Mouse (Mus musculus): ENCODE data around the gene Olfr623. TPM values are rescaled to one million over a fixed set of nuclear protein-coding genes. Genes with fewer than 3 reads are reported as not detected.

Gene Olfr623
- not detected for total RNA-seq (2023)

GRCm38 (mm10) chr7:103663598-103663997 lies at the start of gene Olfr623:
Gene Olfr623 (minus strand): TSS chr7:103663698.

GRCm38 (mm10) chr7:103682420-103682819 lies 18.9 kb upstream of the Olfr623 start, which contains the start of gene Olfr625-ps1:
Gene Olfr625-ps1 (plus strand): TSS chr7:103682720.

GRCm38 (mm10) chr7:103671091-103671490 lies 7.6 kb upstream of the Olfr623 start, which contains the start of gene Olfr624:
Gene Olfr624 (minus strand): TSS chr7:103671191.

GRCm38 (mm10) chr7:103642602-103643001 lies 20.9 kb downstream of the Olfr623 start, which contains the start of gene Olfr622:
Gene Olfr622 (minus strand): TSS chr7:103642702.

GRCm38 (mm10) chr7:103612434-103612833 lies 51.1 kb downstream of the Olfr623 start, which contains the start of gene Olfr620:
Gene Olfr620 (minus strand): TSS chr7:103612534.

Other genes starting within 250 kb of the Olfr623 start
- gene Usp17lc, start 248.6 kb downstream of the Olfr623 start, total RNA-seq (2023), result not detected
- gene Olfr605, start 218.3 kb downstream of the Olfr623 start, total RNA-seq (2023), result not detected
- not detected for gene Olfr606, start 214.7 kb downstream of the Olfr623 start, total RNA-seq (2023)
- gene Olfr607, start 199.5 kb downstream of the Olfr623 start, total RNA-seq (2023), result not detected
- not detected for gene Olfr608, start 193.8 kb downstream of the Olfr623 start, total RNA-seq (2023)
- gene Olfr609, start 165.6 kb downstream of the Olfr623 start, total RNA-seq (2023), result not detected
- not detected for gene Olfr610, start 151.6 kb downstream of the Olfr623 start, total RNA-seq (2023)
- gene Olfr611, start 142.9 kb downstream of the Olfr623 start, total RNA-seq (2023), result not detected
- not detected for gene Olfr612, start 121.0 kb downstream of the Olfr623 start, total RNA-seq (2023)
- not detected for gene Olfr613, start 115.6 kb downstream of the Olfr623 start, total RNA-seq (2023)
- not detected for gene Olfr615, start 107.6 kb downstream of the Olfr623 start, total RNA-seq (2023)
- gene Olfr616, start 94.6 kb downstream of the Olfr623 start, total RNA-seq (2023), result not detected
- not detected for gene Olfr617, start 90.6 kb downstream of the Olfr623 start, total RNA-seq (2023)
- not detected for gene Olfr618, start 73.6 kb downstream of the Olfr623 start, total RNA-seq (2023)
- not detected for gene Olfr619, start 63.1 kb downstream of the Olfr623 start, total RNA-seq (2023)
- gene Olfr620, start 51.2 kb downstream of the Olfr623 start, total RNA-seq (2023), result not detected
- not detected for gene Olfr622, start 21.0 kb downstream of the Olfr623 start, total RNA-seq (2023)
- not detected for gene Olfr624, start 7.5 kb upstream of the Olfr623 start, total RNA-seq (2023)
- gene Olfr625-ps1, start 19.0 kb upstream of the Olfr623 start, total RNA-seq (2023), result not detected
- not detected for gene Olfr243, start 51.0 kb upstream of the Olfr623 start, total RNA-seq (2023)
- not detected for gene Olfr628, start 66.7 kb upstream of the Olfr623 start, total RNA-seq (2023)
- gene Olfr629, start 81.2 kb upstream of the Olfr623 start, total RNA-seq (2023), result not detected
- gene Olfr630, start 93.6 kb upstream of the Olfr623 start, total RNA-seq (2023), result not detected
- gene Olfr69, start 107.9 kb upstream of the Olfr623 start, total RNA-seq (2023), result not detected
- gene Olfr68, start 116.0 kb upstream of the Olfr623 start, total RNA-seq (2023), result not detected
- gene Olfr67, start 128.1 kb upstream of the Olfr623 start, total RNA-seq (2023), result not detected
- 492 TPM for gene Hbb-bt, start 150.3 kb upstream of the Olfr623 start, total RNA-seq (2023)
- gene Hbb-bs, start 164.4 kb upstream of the Olfr623 start, total RNA-seq (2023), result 2,802 TPM
- gene Hbb-bh2, start 176.8 kb upstream of the Olfr623 start, total RNA-seq (2023), result not detected
- not detected for gene Hbb-bh1, start 179.5 kb upstream of the Olfr623 start, total RNA-seq (2023)
- gene Hbb-y, start 189.5 kb upstream of the Olfr623 start, total RNA-seq (2023), result not detected
- gene Olfr66, start 222.6 kb upstream of the Olfr623 start, total RNA-seq (2023), result not detected
- not detected for gene Olfr64, start 230.8 kb upstream of the Olfr623 start, total RNA-seq (2023)
- not detected for gene Olfr65, start 239.8 kb upstream of the Olfr623 start, total RNA-seq (2023)